ENCODE assay signal across 11 mouse cellular contexts in the genomic region with DNA sequence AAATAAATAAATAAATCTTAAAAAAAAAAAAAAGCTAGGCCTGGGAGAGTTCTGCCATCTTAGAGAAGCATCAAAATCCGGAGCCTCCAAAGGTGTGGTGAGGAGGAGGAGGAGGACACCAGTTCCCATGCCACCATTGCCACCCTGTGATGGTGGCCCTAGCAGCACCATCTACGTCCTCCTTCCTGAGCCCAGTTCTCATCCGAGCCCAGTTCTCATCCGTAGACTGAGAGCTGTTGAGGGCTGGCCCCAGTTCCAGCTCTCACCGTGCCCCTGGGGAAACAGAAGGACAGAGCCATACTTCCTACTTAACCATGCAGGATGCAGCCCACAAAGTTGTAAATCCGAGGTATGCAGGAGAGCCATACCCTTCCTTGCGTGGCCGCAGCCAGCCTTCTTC. TPM values are rescaled to one million over a fixed set of nuclear protein-coding genes. Genes with fewer than 3 reads are reported as not detected.
A peak's percentile ranks its signal among the peaks of the same experiment; 100 is the strongest.
DNase-seq lines count a peak whose midpoint lies in the region; ATAC-seq and TF ChIP-seq lines count a peak whose summit lies in the region.
"Had no signal": no experiment of that assay in that cellular context is flagged by ENCODE, and none has a peak within 500 bp of the region (broad histone marks: within the 10 kb centered on the region; RNA-seq: fewer than 3 reads in every experiment).

No protein-coding gene starts in this region.

- ATAC-seq in kidney, embryonic 14.5 days (ENCODE audit: low FRiP score, low TSS enrichment) = no peak
- ATAC-seq in embryonic facial prominence, embryonic 14.5 days (ENCODE audit: low read depth) = 0 out of 2 replicates have a peak, but pooled peaks have one; percentile 7
- 0 out of 2 replicates have a peak, but pooled peaks have one; percentile 10 for ATAC-seq in hindbrain, postnatal 0 days
- no peak for ATAC-seq in midbrain, postnatal 0 days (ENCODE audit: low FRiP score)

- no peaks in the 10 kb centered on the region for H3K27me3 ChIP-seq in kidney, embryonic 14.5 days (ENCODE audit: control insufficient read depth, insufficient read depth, low read length)
- H3K27me3 ChIP-seq in embryonic facial prominence, embryonic 14.5 days (replicated peaks; ENCODE audit: control insufficient read depth, insufficient read depth, low read length) = no peaks in the 10 kb centered on the region
- no peaks in the 10 kb centered on the region for H3K27me3 ChIP-seq in hindbrain, postnatal 0 days (ENCODE audit: insufficient read depth, low read length)
- no peaks in the 10 kb centered on the region for H3K27me3 ChIP-seq in midbrain, postnatal 0 days (ENCODE audit: insufficient read depth, low read length)

- 40% methylated on average over 8 of the region's 8 CpGs for WGBS in kidney, embryonic 14.5 days
- 40% methylated on average over 8 of the region's 8 CpGs for WGBS in embryonic facial prominence, embryonic 14.5 days
- 49% methylated on average over 8 of the region's 8 CpGs for WGBS in hindbrain, postnatal 0 days
- 47% methylated on average over 8 of the region's 8 CpGs for WGBS in midbrain, postnatal 0 days

- H3K9me3 ChIP-seq in kidney, embryonic 14.5 days (ENCODE audit: control insufficient read depth, low read length) = no peaks in the 10 kb centered on the region
- H3K9me3 ChIP-seq in embryonic facial prominence, embryonic 14.5 days (ENCODE audit: control insufficient read depth, low read length) = no peaks in the 10 kb centered on the region
- H3K9me3 ChIP-seq in hindbrain, postnatal 0 days (ENCODE audit: low read length) = no peaks in the 10 kb centered on the region
- H3K9me3 ChIP-seq in midbrain, postnatal 0 days (ENCODE audit: low read length) = no peaks in the 10 kb centered on the region
- H3K9me3 ChIP-seq: liver, embryonic 15.5 days had no signal

- no peak overlapping the region for H3K9ac ChIP-seq in kidney, embryonic 14.5 days (ENCODE audit: low read depth, low read length)
- 0 out of 2 replicates have a peak overlapping the region, but pooled peaks have one; percentile 23 for H3K9ac ChIP-seq in embryonic facial prominence, embryonic 14.5 days (ENCODE audit: low read depth, low read length)
- H3K9ac ChIP-seq in hindbrain, postnatal 0 days (replicated peaks; ENCODE audit: low read length) = no peak overlapping the region
- no peak overlapping the region for H3K9ac ChIP-seq in midbrain, postnatal 0 days (replicated peaks; ENCODE audit: low read length, poor library complexity, severe bottlenecking)
- H3K9ac ChIP-seq: liver, embryonic 15.5 days had no signal

- DNase-seq in kidney, postnatal 14 days = no peak
- DNase-seq in embryonic facial prominence, embryonic 14.5 days (ENCODE audit: low spot score) = no peak
- DNase-seq in hindbrain, postnatal 0 days (ENCODE audit: low spot score) = no peak
- no peak for DNase-seq in midbrain, postnatal 0 days (ENCODE audit: low spot score)
- no peak for DNase-seq in cerebellum, postnatal 36 days
- DNase-seq in B cell, adult 2 months = no peak
- no peak for DNase-seq in frontal cortex, adult 2 months (ENCODE audit: extremely low spot score in 1 of 2, low spot score in 1 of 2)
- DNase-seq: adrenal gland, adult 8-10 months had no signal

- peak overlapping the region; percentile 20; the same call in 1 of the 2 replicates for H3K4me3 ChIP-seq in kidney, embryonic 14.5 days (ENCODE audit: low read length)
- H3K4me3 ChIP-seq in embryonic facial prominence, embryonic 14.5 days (ENCODE audit: low read depth, low read length) = peak overlapping the region; percentile 20; the same call in 1 of the 2 replicates
- H3K4me3 ChIP-seq in hindbrain, postnatal 0 days (ENCODE audit: low read length) = no peak overlapping the region
- H3K4me3 ChIP-seq in midbrain, postnatal 0 days (ENCODE audit: low read depth, low read length) = peak overlapping the region; percentile 26; the same call in 1 of the 2 replicates
- H3K4me3 ChIP-seq: liver, embryonic 15.5 days had no signal

- no peaks in the 10 kb centered on the region for H3K36me3 ChIP-seq in kidney, embryonic 14.5 days (ENCODE audit: control insufficient read depth, insufficient read depth, low read length)
- no peaks in the 10 kb centered on the region for H3K36me3 ChIP-seq in embryonic facial prominence, embryonic 14.5 days (ENCODE audit: control insufficient read depth, insufficient read depth, low read length)
- no peaks in the 10 kb centered on the region for H3K36me3 ChIP-seq in hindbrain, postnatal 0 days (ENCODE audit: insufficient read depth, low read length)
- no peaks in the 10 kb centered on the region for H3K36me3 ChIP-seq in midbrain, postnatal 0 days (ENCODE audit: insufficient read depth, low read length)
- H3K36me3 ChIP-seq: liver, embryonic 15.5 days had no signal

- H3K4me1 ChIP-seq in kidney, embryonic 14.5 days (ENCODE audit: control insufficient read depth, insufficient read depth, low read length) = peaks cover 27% of the 10 kb centered on the region
- H3K4me1 ChIP-seq in embryonic facial prominence, embryonic 14.5 days (ENCODE audit: control insufficient read depth, insufficient read depth, low read length) = peaks cover 27% of the 10 kb centered on the region
- peaks cover 4% of the 10 kb centered on the region; the same call in 1 of the 2 replicates for H3K4me1 ChIP-seq in hindbrain, postnatal 0 days (ENCODE audit: insufficient read depth, low read length)
- H3K4me1 ChIP-seq in midbrain, postnatal 0 days (ENCODE audit: insufficient read depth, low read length) = peaks cover 4% of the 10 kb centered on the region; the same call in 1 of the 2 replicates
- H3K4me1 ChIP-seq: liver, embryonic 15.5 days had no signal

- peak overlapping the region; percentile 41 for H3K4me2 ChIP-seq in kidney, embryonic 14.5 days (replicated peaks; ENCODE audit: low read depth, low read length)
- H3K4me2 ChIP-seq in embryonic facial prominence, embryonic 14.5 days (ENCODE audit: low read depth, low read length) = peak overlapping the region; percentile 51
- H3K4me2 ChIP-seq in hindbrain, postnatal 0 days (ENCODE audit: low read depth, low read length) = peak overlapping the region; percentile 51
- peak overlapping the region; percentile 54 for H3K4me2 ChIP-seq in midbrain, postnatal 0 days (ENCODE audit: low read depth, low read length, poor library complexity, severe bottlenecking)
- H3K4me2 ChIP-seq: liver, embryonic 15.5 days had no signal

- H3K27ac ChIP-seq in kidney, embryonic 14.5 days (ENCODE audit: low read depth, low read length) = no peak overlapping the region
- peak overlapping the region; percentile 79 for H3K27ac ChIP-seq in embryonic facial prominence, embryonic 14.5 days (replicated peaks; ENCODE audit: low read depth, low read length)
- peak overlapping the region; percentile 6; the same call in 1 of the 2 replicates for H3K27ac ChIP-seq in hindbrain, postnatal 0 days
- peak overlapping the region; percentile 18; the same call in 1 of the 2 replicates for H3K27ac ChIP-seq in midbrain, postnatal 0 days (ENCODE audit: low read depth, low read length)
- H3K27ac ChIP-seq: liver, embryonic 15.5 days had no signal

- no peak for TF ChIP-seq CTCF in hindbrain, postnatal 0 days (IDR thresholded peaks at IDR 0.05; ENCODE audit: low read depth)
- no peak for TF ChIP-seq CTCF in midbrain, postnatal 0 days (IDR thresholded peaks at IDR 0.05)

RNA-seq across cellular contexts. Expression of a gene that starts 22.4 kb away (rescaled TPM):
- polyA plus RNA-seq in kidney, embryonic 14.5 days (2014; fragmentation: Nextera tagmentation; extraction: Ambion mirVana) = 16.8 and 23.4 TPM in 2 replicates
- polyA plus RNA-seq in embryonic facial prominence, embryonic 14.5 days (2014; fragmentation: Nextera tagmentation; extraction: Ambion mirVana) = 47.5 and 58.7 TPM in 2 replicates
- total RNA-seq in hindbrain, postnatal 0 days (2014; rRNA removed) = 53.2 and 66.9 TPM in 2 replicates
- 25.4 and 31.0 TPM in 2 replicates for polyA plus RNA-seq in hindbrain, postnatal 0 days (2015; fragmentation: Nextera tagmentation; extraction: Ambion mirVana)
- 11.1 and 16.9 TPM in 2 replicates for total RNA-seq in midbrain, postnatal 0 days (2014; rRNA removed)
- 5.1 and 5.2 TPM in 2 replicates for polyA plus RNA-seq in midbrain, postnatal 0 days (2015; fragmentation: Nextera tagmentation; extraction: Ambion mirVana)
- polyA plus RNA-seq in frontal cortex, adult 2 months (2012; rRNA removed) = 2.0 and 2.2 TPM in 2 replicates
- total RNA-seq: granulocyte monocyte progenitor cell, adult 5-6 weeks had no signal

RNA-seq across cellular contexts. Expression of a gene that starts 56.8 kb away (rescaled TPM):
- polyA plus RNA-seq in kidney, embryonic 14.5 days (2014; fragmentation: Nextera tagmentation; extraction: Ambion mirVana) = 261 and 268 TPM in 2 replicates
- polyA plus RNA-seq in embryonic facial prominence, embryonic 14.5 days (2014; fragmentation: Nextera tagmentation; extraction: Ambion mirVana) = 238 and 240 TPM in 2 replicates
- 143 and 156 TPM in 2 replicates for total RNA-seq in hindbrain, postnatal 0 days (2014; rRNA removed)
- polyA plus RNA-seq in hindbrain, postnatal 0 days (2015; fragmentation: Nextera tagmentation; extraction: Ambion mirVana) = 197 and 214 TPM in 2 replicates
- 132 and 137 TPM in 2 replicates for total RNA-seq in midbrain, postnatal 0 days (2014; rRNA removed)
- polyA plus RNA-seq in midbrain, postnatal 0 days (2015; fragmentation: Nextera tagmentation; extraction: Ambion mirVana) = 207 and 222 TPM in 2 replicates
- 120 and 143 TPM in 2 replicates for polyA plus RNA-seq in frontal cortex, adult 2 months (2012; rRNA removed)

Comparison
In these comparisons a context has a peak if more than half of its experiments do, and no peak if none do; other contexts are left out.
1. ATAC-seq: peak in embryonic facial prominence, embryonic 14.5 days (single experiment) and hindbrain, postnatal 0 days (single experiment); none in kidney, embryonic 14.5 days (single experiment) and midbrain, postnatal 0 days (single experiment).
2. Peak in every context shown above with its lines, with median percentiles within 50 percentile points of each other: H3K4me2 ChIP-seq.